Mouse (Mus musculus) right cerebral cortex, postnatal 4 days (tissue): ENCODE measurements around the gene Wipi2.

Experiments
- DNase-seq: peaks from one replicate; pipeline ENCODE4 v3.0.0-alpha.2; 2022

The Wipi2 gene

GRCm38 (mm10) chr5:142693738-142694430, 66.4 kb downstream of the Wipi2 start:
- peak; percentile 47 for DNase-seq

- no peak for DNase-seq
Observed at GRCm38 (mm10) chr5:142694627-142695340, 67.3 kb downstream of the Wipi2 start.

- no peak for DNase-seq
Observed at GRCm38 (mm10) chr5:142696258-142696657, 68.8 kb downstream of the Wipi2 start.

- no peak for DNase-seq
Observed at GRCm38 (mm10) chr5:142696865-142697264, 69.4 kb downstream of the Wipi2 start.

GRCm38 (mm10) chr5:142697742-142698141, 70.2 kb downstream of the Wipi2 start:
- DNase-seq, result no peak

GRCm38 (mm10) chr5:142700842-142701589, 73.5 kb downstream of the Wipi2 start:
- DNase-seq, result no peak

GRCm38 (mm10) chr5:142701651-142702510, 74.4 kb downstream of the Wipi2 start:
- DNase-seq, result peak; percentile 85

- DNase-seq, result no peak
Observed at GRCm38 (mm10) chr5:142702511-142703138, 75.1 kb downstream of the Wipi2 start.

- peak; percentile 76 for DNase-seq
Observed at GRCm38 (mm10) chr5:142703569-142703968, 76.1 kb downstream of the Wipi2 start.

- no peak for DNase-seq
Observed at GRCm38 (mm10) chr5:142707709-142708108, 80.2 kb downstream of the Wipi2 start.

GRCm38 (mm10) chr5:142709436-142709835, 81.9 kb downstream of the Wipi2 start:
- DNase-seq, result no peak

- no peak for DNase-seq
Observed at GRCm38 (mm10) chr5:142712373-142712772, 84.9 kb downstream of the Wipi2 start.

GRCm38 (mm10) chr5:142713966-142714365, 86.5 kb downstream of the Wipi2 start:
- DNase-seq, result no peak

- no peak for DNase-seq
Observed at GRCm38 (mm10) chr5:142715059-142715458, 87.6 kb downstream of the Wipi2 start.

GRCm38 (mm10) chr5:142716056-142716455, 88.6 kb downstream of the Wipi2 start:
- DNase-seq, result no peak

- DNase-seq, result peak; percentile 95
Observed at GRCm38 (mm10) chr5:142718037-142718436, 90.5 kb downstream of the Wipi2 start.

GRCm38 (mm10) chr5:142718486-142718885, 91.0 kb downstream of the Wipi2 start:
- DNase-seq, result no peak

GRCm38 (mm10) chr5:142719897-142720296, 92.4 kb downstream of the Wipi2 start:
- DNase-seq, result no peak
